Mouse (Mus musculus): ENCODE measurements around the gene Agbl4. TPM values are rescaled to one million over a fixed set of nuclear protein-coding genes. Genes with fewer than 3 reads are reported as not detected.

Agbl4 gene
- polyA plus RNA-seq, 1 experiment from 2014 or later = not detected

- WGBS (ENCODE audit: missing documents) = 63% methylated on average over 1 of the region's 1 CpGs
- no peaks in the 10 kb centered on the region for H3K79me2 ChIP-seq (ENCODE audit: inconsistent target)
- no peak overlapping the region for H3K27ac ChIP-seq
- no peak overlapping the region for H3K4me3 ChIP-seq (ENCODE audit: inconsistent target)
- H3K36me3 ChIP-seq (ENCODE audit: inconsistent target) = no peaks in the 10 kb centered on the region
These were observed 337.7 kb downstream of the Agbl4 start for GRCm38 (mm10) chr4:110735141-110735540.

DNA sequence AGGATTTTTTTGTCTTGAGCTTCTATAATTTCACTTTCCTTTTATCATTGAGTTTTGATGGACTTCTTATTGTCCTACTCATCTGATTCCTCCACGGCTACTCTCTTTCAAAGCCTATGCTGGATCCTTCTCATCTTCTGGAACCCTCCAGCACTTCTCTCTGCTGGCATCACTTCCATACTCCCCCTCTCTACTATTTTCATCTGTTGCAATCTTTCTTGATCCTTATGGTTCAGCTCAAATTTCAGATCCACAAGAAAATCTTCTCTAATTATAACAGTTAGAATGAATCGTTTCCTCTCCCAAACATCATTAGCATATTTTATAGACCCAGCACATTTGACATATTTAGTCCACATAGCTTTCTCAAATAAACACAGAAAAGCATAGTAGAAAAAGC is 360.5 kb downstream of the Agbl4 start:
- Histone ChIP-seq H3K27ac (no peak overlapping the region), H3K4me3 (ENCODE audit: inconsistent target) (no peak overlapping the region), H3K79me2 (ENCODE audit: inconsistent target) (no peaks in the 10 kb centered on the region), H3K36me3 (ENCODE audit: inconsistent target) (no peaks in the 10 kb centered on the region)
- WGBS (ENCODE audit: missing documents) = 88% methylated on average over 2 of the region's 2 CpGs

DNA sequence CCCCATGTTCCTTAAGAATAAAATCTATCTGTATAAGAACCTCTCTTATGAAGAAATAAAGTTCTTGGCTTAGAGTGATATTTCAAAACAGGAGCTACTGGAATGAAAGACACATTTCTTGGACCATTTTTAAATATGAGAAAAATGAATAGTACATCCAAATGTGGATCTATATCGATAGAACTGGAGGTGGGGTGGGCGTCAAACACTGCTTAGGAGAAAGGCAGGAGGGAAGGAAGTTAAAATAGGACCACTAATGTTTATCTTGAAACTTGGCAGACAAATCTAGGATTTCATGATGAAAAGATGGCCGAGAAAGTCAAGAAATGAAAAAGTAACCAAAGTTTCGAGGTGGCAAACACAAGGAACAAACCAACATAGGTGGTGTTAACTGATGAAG is 391.1 kb downstream of the Agbl4 start:
- WGBS (ENCODE audit: missing documents) = 81% methylated on average over 4 of the region's 4 CpGs
- Histone ChIP-seq H3K4me3 (ENCODE audit: inconsistent target) (no peak overlapping the region), H3K36me3 (ENCODE audit: inconsistent target) (no peaks in the 10 kb centered on the region), H3K27ac (no peak overlapping the region), H3K79me2 (ENCODE audit: inconsistent target) (no peaks in the 10 kb centered on the region)

GRCm38 (mm10) chr4:110799902-110800301 is 402.4 kb downstream of the Agbl4 start:
- WGBS (ENCODE audit: missing documents) = 89% methylated on average over 4 of the region's 4 CpGs
- H3K4me3 ChIP-seq (ENCODE audit: inconsistent target) = no peak overlapping the region
- no peaks in the 10 kb centered on the region for H3K79me2 ChIP-seq (ENCODE audit: inconsistent target)

DNA sequence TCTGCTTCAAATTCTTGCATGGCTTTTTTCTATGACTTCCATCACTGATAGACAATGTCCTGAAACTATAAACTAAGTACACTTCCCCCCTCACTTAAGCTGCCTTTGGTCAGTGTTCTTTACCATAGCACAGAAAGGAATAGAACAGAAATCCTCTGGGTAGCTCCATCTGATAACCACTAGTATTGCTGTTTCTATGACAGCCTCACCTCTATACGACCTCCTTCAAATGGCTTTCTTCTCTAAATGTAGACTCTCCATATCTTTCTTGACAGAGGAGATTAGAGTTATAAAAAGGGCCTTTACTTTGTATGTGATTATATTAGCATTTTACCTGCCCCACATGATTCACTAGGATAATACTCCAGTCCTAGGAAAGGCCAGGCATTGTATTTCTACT is 413.5 kb downstream of the Agbl4 start:
- no peak overlapping the region for H3K4me3 ChIP-seq (ENCODE audit: inconsistent target)
- no peaks in the 10 kb centered on the region for H3K79me2 ChIP-seq (ENCODE audit: inconsistent target)
- WGBS (ENCODE audit: missing documents) = 60% methylated on average over 1 of the region's 1 CpGs
- no peaks in the 10 kb centered on the region for H3K36me3 ChIP-seq (ENCODE audit: inconsistent target)
- H3K27ac ChIP-seq = no peak overlapping the region

More at GRCm38 (mm10) chr4:110799902-110800301, 402.4 kb downstream of the Agbl4 start:
- Histone ChIP-seq H3K27ac (no peak overlapping the region), H3K36me3 (ENCODE audit: inconsistent target) (no peaks in the 10 kb centered on the region)

- H3K4me3 ChIP-seq (ENCODE audit: inconsistent target) = no peak overlapping the region
- no peaks in the 10 kb centered on the region for H3K79me2 ChIP-seq (ENCODE audit: inconsistent target)
- H3K27ac ChIP-seq = no peak overlapping the region
- no peaks in the 10 kb centered on the region for H3K36me3 ChIP-seq (ENCODE audit: inconsistent target)
- 50% methylated on average over 1 of the region's 1 CpGs for WGBS (ENCODE audit: missing documents)
These were observed 435.3 kb downstream of the Agbl4 start for GRCm38 (mm10) chr4:110832776-110833175.

DNA sequence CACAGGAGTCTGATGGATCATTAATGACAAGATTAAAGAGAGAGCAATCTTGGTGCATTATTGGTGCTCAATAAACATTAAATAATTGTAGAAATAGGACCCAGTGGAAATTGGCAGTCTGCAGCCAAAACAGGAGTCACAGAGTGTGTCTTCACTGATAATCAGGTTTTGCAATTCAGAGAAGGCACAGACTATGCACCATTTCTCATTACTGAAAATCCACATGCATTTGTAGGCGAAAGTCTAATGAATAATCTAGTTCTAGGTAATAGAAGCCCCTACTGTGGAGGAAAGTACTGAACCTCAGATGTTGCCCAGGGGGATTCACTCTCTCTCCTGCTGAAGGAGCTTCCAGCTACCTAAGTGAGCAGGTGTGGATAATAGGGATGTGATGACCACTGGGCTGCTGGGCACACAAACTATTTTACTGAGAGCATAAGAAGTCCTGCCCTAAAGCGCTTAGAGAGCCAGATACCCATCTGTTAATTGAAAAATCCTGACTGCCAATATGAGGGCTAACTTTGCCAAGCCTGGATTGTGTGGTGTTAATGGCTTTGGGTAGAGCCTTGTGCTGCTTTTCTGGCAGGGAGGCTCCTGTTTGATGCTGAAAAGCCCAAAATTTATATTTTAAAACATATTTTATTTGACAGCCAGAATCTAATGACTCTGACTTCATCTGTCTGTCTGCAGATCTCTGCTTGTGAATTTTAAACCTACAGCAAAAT is 482.4 kb downstream of the Agbl4 start:
- Histone ChIP-seq H3K4me3 (ENCODE audit: inconsistent target) (no peak overlapping the region), H3K79me2 (ENCODE audit: inconsistent target) (no peaks in the 10 kb centered on the region), H3K27ac (no peak overlapping the region), H3K36me3 (ENCODE audit: inconsistent target) (no peaks in the 10 kb centered on the region)
- WGBS (ENCODE audit: missing documents) = 96% methylated on average over 2 of the region's 2 CpGs

DNA sequence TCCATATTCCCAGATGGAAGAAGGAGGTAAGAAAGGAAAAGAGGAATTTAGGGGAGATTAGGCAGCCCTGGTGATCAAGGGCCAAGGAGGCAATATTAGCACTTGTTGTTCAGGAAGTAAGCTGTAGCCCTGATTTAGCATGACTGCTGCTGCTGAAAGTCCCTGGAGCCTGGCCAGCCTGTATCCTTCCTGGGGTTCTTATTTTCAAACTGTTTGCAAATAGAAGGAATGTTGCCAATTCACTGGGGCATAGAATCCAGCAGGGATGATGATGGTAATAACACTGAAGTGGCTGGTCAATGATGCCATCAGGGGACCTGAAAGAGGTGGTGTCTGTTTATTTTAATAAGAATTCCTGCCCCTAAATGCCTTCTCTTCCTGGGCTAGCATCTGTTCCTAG is 518.6 kb downstream of the Agbl4 start:
- H3K36me3 ChIP-seq (ENCODE audit: inconsistent target) = no peaks in the 10 kb centered on the region
- H3K79me2 ChIP-seq (ENCODE audit: inconsistent target) = no peaks in the 10 kb centered on the region
- H3K27ac ChIP-seq = no peak overlapping the region
- H3K4me3 ChIP-seq (ENCODE audit: inconsistent target) = no peak overlapping the region

DNA sequence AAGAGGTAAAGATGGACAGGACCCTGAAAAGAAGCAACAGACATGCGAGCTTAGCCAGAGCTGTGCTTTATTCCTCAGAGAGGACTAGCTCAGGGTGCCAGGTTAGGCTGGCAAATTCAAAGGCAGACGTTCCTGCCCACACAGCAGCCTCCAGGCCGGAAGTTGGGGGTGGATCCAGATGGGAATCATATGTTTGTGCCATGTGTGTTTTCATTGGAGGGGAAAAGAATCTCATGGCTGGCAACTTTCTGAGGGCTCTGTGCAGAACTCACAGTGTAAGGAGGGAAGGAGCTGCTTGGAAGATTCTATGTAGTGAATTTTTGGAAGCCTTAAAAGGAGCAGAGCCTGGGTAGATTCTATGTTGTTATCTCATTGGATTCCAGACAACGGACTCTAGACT is 519.1 kb downstream of the Agbl4 start:
- Histone ChIP-seq H3K4me3 (ENCODE audit: inconsistent target) (no peak overlapping the region), H3K79me2 (ENCODE audit: inconsistent target) (no peaks in the 10 kb centered on the region), H3K36me3 (ENCODE audit: inconsistent target) (no peaks in the 10 kb centered on the region), H3K27ac (no peak overlapping the region)
- WGBS (ENCODE audit: missing documents) = 45% methylated on average over 4 of the region's 4 CpGs

DNA sequence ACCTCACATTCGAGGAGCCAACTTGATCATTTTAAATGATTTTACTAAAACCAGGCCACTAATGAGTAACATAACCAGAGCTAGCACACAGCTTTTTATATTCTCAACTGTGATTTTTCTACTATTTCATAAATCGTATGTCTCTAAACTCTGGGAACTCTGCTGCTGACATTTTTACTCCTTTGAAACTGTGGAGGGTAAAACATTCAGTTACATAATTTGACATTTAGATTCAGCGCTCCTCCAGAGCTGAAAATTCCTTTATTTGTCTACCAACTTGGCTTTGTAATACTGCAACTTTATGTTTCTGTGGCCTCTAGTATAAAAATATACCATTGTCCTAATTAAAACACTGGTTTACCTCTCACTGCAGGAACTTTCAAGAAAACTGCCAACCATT is 523.6 kb downstream of the Agbl4 start:
- H3K27ac ChIP-seq = no peak overlapping the region
- H3K36me3 ChIP-seq (ENCODE audit: inconsistent target) = no peaks in the 10 kb centered on the region
- no peak overlapping the region for H3K4me3 ChIP-seq (ENCODE audit: inconsistent target)
- no peaks in the 10 kb centered on the region for H3K79me2 ChIP-seq (ENCODE audit: inconsistent target)
- WGBS (ENCODE audit: missing documents) = 82% methylated on average over 3 of the region's 3 CpGs

DNA sequence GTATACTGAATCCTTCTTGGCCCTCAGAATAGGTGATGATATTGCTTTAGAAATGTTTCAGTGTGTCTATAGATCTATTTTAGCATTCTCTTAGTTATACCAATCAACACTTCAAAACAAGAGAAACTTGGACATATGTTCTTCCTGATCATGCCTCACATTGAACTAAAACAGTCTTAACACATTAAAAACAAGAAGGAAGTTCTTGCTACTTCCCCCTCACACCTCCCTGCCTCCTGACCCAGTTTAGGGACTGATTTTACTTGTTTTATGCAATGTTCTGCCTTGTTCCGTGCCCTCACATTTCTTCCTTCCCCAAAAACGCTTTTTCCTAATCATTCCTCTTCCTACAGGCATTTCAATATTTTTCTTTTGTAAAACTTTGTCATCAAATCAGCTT is 604.2 kb downstream of the Agbl4 start:
- Histone ChIP-seq H3K4me3 (ENCODE audit: inconsistent target) (no peak overlapping the region), H3K36me3 (ENCODE audit: inconsistent target) (no peaks in the 10 kb centered on the region), H3K79me2 (ENCODE audit: inconsistent target) (no peaks in the 10 kb centered on the region), H3K27ac (no peak overlapping the region)
- WGBS (ENCODE audit: missing documents) = 23% methylated on average over 2 of the region's 2 CpGs

- H3K4me3 ChIP-seq (ENCODE audit: inconsistent target) = no peak overlapping the region
- H3K27ac ChIP-seq = no peak overlapping the region
- 91% methylated on average over 1 of the region's 1 CpGs for WGBS (ENCODE audit: missing documents)
- H3K79me2 ChIP-seq (ENCODE audit: inconsistent target) = no peaks in the 10 kb centered on the region
- H3K36me3 ChIP-seq (ENCODE audit: inconsistent target) = no peaks in the 10 kb centered on the region
These were observed 607.4 kb downstream of the Agbl4 start for GRCm38 (mm10) chr4:111004719-111005479.

DNA sequence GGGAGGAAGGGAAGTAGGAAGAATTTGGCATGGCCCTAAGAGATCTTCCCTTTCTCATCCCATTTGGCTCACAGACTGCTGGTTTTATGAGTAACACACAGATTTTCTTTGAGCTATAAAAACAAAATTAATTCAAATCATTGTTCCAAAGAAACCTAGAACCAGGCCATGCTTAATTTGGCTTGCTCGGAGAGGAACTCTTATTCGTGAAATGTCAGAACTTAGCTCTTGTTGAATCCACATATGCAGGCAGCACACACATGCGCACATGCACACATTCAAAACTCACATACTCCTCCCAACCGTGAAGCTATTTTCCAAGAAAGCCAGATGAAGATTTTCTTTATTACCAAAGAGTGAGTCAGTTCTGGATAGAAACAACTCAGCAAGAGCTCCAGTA is 621.9 kb downstream of the Agbl4 start:
- no peak overlapping the region for H3K27ac ChIP-seq
- no peak overlapping the region for H3K4me3 ChIP-seq (ENCODE audit: inconsistent target)
- WGBS (ENCODE audit: missing documents) = 86% methylated on average over 4 of the region's 4 CpGs
- no peaks in the 10 kb centered on the region for H3K79me2 ChIP-seq (ENCODE audit: inconsistent target)
- H3K36me3 ChIP-seq (ENCODE audit: inconsistent target) = no peaks in the 10 kb centered on the region

GRCm38 (mm10) chr4:111067330-111067729 is 669.9 kb downstream of the Agbl4 start:
- Histone ChIP-seq H3K27ac (no peak overlapping the region), H3K4me3 (ENCODE audit: inconsistent target) (no peak overlapping the region), H3K36me3 (ENCODE audit: inconsistent target) (no peaks in the 10 kb centered on the region), H3K79me2 (ENCODE audit: inconsistent target) (no peaks in the 10 kb centered on the region)
- 87% methylated on average over 3 of the region's 3 CpGs for WGBS (ENCODE audit: missing documents)

DNA sequence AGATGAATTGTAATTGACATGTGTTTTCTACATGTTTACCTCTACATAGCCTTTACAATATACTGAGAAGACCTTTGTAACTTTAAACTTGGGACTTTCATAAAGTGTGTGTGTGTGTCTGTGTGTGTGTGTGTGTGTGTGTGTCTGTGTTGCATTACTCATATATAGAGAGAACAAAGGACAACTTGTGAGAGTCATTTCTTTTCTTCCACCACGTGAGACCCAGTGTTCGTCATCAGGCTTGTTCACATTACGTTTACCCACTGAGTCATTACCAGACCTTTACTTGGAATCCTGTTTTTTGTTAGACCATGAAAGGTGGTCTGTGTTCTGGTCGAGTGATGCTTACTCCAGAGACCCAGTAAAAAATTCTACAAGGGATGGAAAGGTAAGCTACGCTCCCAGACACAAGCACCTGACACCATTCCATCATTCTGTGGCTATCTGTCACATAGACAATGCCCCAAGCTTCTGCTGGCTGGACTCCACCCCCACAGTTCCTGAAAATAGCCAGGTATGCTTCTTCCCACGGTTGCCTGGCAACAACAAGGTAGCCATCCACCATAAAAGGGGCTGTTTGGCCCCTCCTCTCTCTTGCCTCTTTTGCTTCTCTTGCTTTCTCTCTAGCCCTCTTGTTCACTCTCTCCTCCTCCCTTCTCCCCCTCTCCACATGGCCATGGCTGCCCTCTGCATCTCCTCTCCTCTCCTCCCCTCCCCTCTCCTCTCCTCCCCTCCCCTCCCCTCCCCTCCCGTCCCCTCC is 676.5 kb downstream of the Agbl4 start:
- Histone ChIP-seq H3K36me3 (ENCODE audit: inconsistent target) (no peaks in the 10 kb centered on the region), H3K4me3 (ENCODE audit: inconsistent target) (no peak overlapping the region), H3K27ac (no peak overlapping the region), H3K79me2 (ENCODE audit: inconsistent target) (no peaks in the 10 kb centered on the region)
- 73% methylated on average over 6 of the region's 7 CpGs for WGBS (ENCODE audit: missing documents)

Measured in macrophage (primary cell).